Mouse (Mus musculus) neural tube, embryonic 12.5 days (tissue): ENCODE results near the gene Wnt7b. TPM values are rescaled to one million over a fixed set of nuclear protein-coding genes. Genes with fewer than 3 reads are reported as not detected.

Source experiments
- ATAC-seq: fragments of 200-750 bp; cut with Nextera tagmentation; 2 replicates; pipeline ENCODE4 v1.8.0; 2017; ENCODE audit warnings: low read depth, mild to moderate bottlenecking, moderate TSS enrichment, moderate library complexity; ENCODE audit not compliant: low FRiP score
- H3K27ac ChIP-seq: fragments of 300-500 bp; sonication (generic); 2 replicates; pipeline ENCODE4 v1.5.1; 2016
- H3K27me3 ChIP-seq: fragments of 300-500 bp; sonication (generic); replicated peaks from 2 replicates; pipeline ENCODE4 v1.6.1; 2016; ENCODE audit warnings: mild to moderate bottlenecking
- H3K36me3 ChIP-seq: fragments of 300-500 bp; sonication (generic); 2 replicates; pipeline ENCODE4 v1.6.1; 2016; ENCODE audit warnings: mild to moderate bottlenecking
- H3K4me1 ChIP-seq: fragments of 300-500 bp; sonication (generic); 2 replicates; pipeline ENCODE4 v1.6.1; 2016
- H3K4me2 ChIP-seq: fragments of 300-500 bp; sonication (generic); replicated peaks from 2 replicates; pipeline ENCODE4 v1.6.1; 2016; ENCODE audit warnings: mild to moderate bottlenecking
- H3K4me3 ChIP-seq: fragments of 300-500 bp; sonication (generic); 2 replicates; pipeline ENCODE4 v1.5.1; 2016
- H3K9ac ChIP-seq: fragments of 300-500 bp; sonication (generic); 2 replicates; pipeline ENCODE4 v1.6.1; 2016; ENCODE audit warnings: mild to moderate bottlenecking
- H3K9me3 ChIP-seq: fragments of 300-500 bp; sonication (generic); 2 replicates; pipeline ENCODE4 v1.6.1; 2016; ENCODE audit warnings: mild to moderate bottlenecking
- WGBS: fragments of 180-500 bp; shearing (Covaris S2); methylation state at CpG from one replicate; pipeline ENCODE4 v1.1.7; 2016; 5-methylcytosine and 5-hydroxymethylcytosine counted together
- polyA plus RNA-seq: library from polyadenylated mRNA; unstranded; fragments of >200 nt; fragmentation: Nextera tagmentation; extraction: Ambion mirVana; gene quantifications from 2 replicates; pipeline ENCODE4 v1.2.1, GENCODE M21; 2016

The Wnt7b gene
- 90.3 and 99.7 TPM in 2 replicates for polyA plus RNA-seq

- Histone ChIP-seq H3K4me1 (peaks cover 39% of the 10 kb centered on the region), H3K27ac (peak within 1 kb of the TSS; percentile 50; the same call in 1 of the 2 replicates), H3K4me2 (peak within 1 kb of the TSS; percentile 98), H3K9ac (peak within 1 kb of the TSS; percentile 92), H3K4me3 (peak within 1 kb of the TSS; percentile 74), H3K9me3 (no peaks in the 10 kb centered on the region), H3K27me3 (peaks cover 66% of the 10 kb centered on the region), H3K36me3 (no peaks in the 10 kb centered on the region)
- 3% methylated on average over 19 of the region's 19 CpGs for WGBS
- ATAC-seq, result 0 out of 2 replicates have a peak, but pooled peaks have one; percentile 13
These were observed at the start of gene Wnt7b for GRCm38 (mm10) chr15:85582356-85582910. Wnt7b (minus strand) TSS chr15:85582473.

DNA sequence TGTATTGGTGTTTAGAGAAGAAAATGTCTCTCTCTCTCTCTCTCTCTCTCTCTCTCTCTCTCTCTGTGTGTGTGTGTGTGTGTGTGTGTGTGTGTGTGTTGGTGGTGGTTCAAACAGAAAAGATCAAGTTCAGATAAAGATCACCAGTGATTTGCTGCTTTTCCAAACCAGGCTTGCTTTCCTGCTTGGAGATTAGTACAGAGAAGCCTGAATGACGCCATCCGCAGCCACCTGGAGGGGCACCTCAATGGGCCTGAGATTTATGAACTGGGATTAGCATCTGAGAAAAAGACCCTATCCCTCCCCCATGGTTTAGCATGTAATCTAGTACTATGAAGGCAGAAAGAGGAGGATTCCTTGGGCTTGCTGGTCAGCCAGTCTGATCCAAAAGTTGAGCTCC lies 49.3 kb upstream of the Wnt7b start:
- no peak overlapping the region for H3K4me3 ChIP-seq
- ATAC-seq, result no peak
- H3K4me1 ChIP-seq, result peaks cover 25% of the 10 kb centered on the region
- WGBS, result 24% methylated on average over 2 of the region's 2 CpGs
- no peak overlapping the region for H3K9ac ChIP-seq
- no peak overlapping the region for H3K4me2 ChIP-seq
- H3K9me3 ChIP-seq, result no peaks in the 10 kb centered on the region
- no peaks in the 10 kb centered on the region for H3K27me3 ChIP-seq
- no peak overlapping the region; the same call in 1 of the 2 replicates for H3K27ac ChIP-seq
- no peaks in the 10 kb centered on the region for H3K36me3 ChIP-seq

GRCm38 (mm10) chr15:85629924-85630545 lies 47.8 kb upstream of the Wnt7b start:
- ATAC-seq, result no peak
- no peak overlapping the region for H3K9ac ChIP-seq
- no peaks in the 10 kb centered on the region for H3K36me3 ChIP-seq
- H3K4me1 ChIP-seq, result peaks cover 38% of the 10 kb centered on the region
- no peak overlapping the region for H3K4me2 ChIP-seq
- H3K9me3 ChIP-seq, result no peaks in the 10 kb centered on the region
- peaks cover 5% of the 10 kb centered on the region; the same call in 1 of the 2 replicates for H3K27me3 ChIP-seq
- no peak overlapping the region for H3K27ac ChIP-seq
- whole genome bisulfite sequencing, result 75% methylated on average over 7 of the region's 7 CpGs
- no peak overlapping the region for H3K4me3 ChIP-seq

GRCm38 (mm10) chr15:85625666-85626279 lies 43.5 kb upstream of the Wnt7b start:
- peak; percentile 86 for ATAC-seq
- Histone ChIP-seq H3K27me3 (peaks cover 22% of the 10 kb centered on the region), H3K27ac (peak overlapping the region; percentile 72), H3K9ac (peak overlapping the region; percentile 68), H3K4me2 (peak overlapping the region; percentile 71), H3K4me1 (peaks cover 29% of the 10 kb centered on the region), H3K9me3 (0 out of 2 replicates have a peak, but pooled peaks cover 7% of the 10 kb centered on the region), H3K4me3 (peak overlapping the region; percentile 42), H3K36me3 (no peaks in the 10 kb centered on the region)
- WGBS, result under 1% methylated on average over 68 of the region's 68 CpGs

DNA sequence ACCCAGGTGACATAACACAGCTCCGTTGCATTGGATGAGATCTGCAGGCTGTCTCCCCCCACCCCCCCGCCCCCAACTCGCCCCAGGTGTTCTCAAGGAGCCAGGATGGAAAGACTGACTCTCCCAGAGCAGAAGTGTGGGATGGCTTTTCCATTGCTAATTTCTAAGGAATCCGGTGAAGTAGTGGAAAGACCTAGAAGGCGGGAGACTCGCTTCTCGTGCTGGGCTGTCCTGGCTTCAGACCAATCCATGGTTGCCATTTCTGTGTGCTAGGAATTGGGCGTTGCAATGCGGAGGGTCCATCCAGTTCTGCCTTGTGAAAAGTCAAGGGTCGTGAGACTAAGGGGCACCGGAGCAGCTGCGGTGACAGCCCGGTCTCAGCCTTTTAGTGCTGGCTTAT lies 39.9 kb upstream of the Wnt7b start:
- H3K4me2 ChIP-seq, result no peak overlapping the region

GRCm38 (mm10) chr15:85615537-85616100 lies 33.3 kb upstream of the Wnt7b start:
- Histone ChIP-seq H3K27ac (no peak overlapping the region), H3K4me3 (no peak overlapping the region), H3K9ac (no peak overlapping the region), H3K9me3 (no peaks in the 10 kb centered on the region), H3K4me2 (no peak overlapping the region), H3K4me1 (peaks cover 38% of the 10 kb centered on the region), H3K27me3 (peaks cover 20% of the 10 kb centered on the region), H3K36me3 (no peaks in the 10 kb centered on the region)
- WGBS, result 37% methylated on average over 21 of the region's 21 CpGs
- no peak for ATAC-seq

More for the DNA sequence above, 39.9 kb upstream of the Wnt7b start:
- ATAC-seq, result no peak
- 79% methylated on average over 13 of the region's 13 CpGs for WGBS
- peaks cover 20% of the 10 kb centered on the region for H3K4me1 ChIP-seq
- H3K27me3 ChIP-seq, result peaks cover 26% of the 10 kb centered on the region
- 0 out of 2 replicates have a peak, but pooled peaks cover 7% of the 10 kb centered on the region for H3K9me3 ChIP-seq
- no peak overlapping the region for H3K4me3 ChIP-seq
- H3K36me3 ChIP-seq, result no peaks in the 10 kb centered on the region
- H3K27ac ChIP-seq, result no peak overlapping the region
- no peak overlapping the region for H3K9ac ChIP-seq

DNA sequence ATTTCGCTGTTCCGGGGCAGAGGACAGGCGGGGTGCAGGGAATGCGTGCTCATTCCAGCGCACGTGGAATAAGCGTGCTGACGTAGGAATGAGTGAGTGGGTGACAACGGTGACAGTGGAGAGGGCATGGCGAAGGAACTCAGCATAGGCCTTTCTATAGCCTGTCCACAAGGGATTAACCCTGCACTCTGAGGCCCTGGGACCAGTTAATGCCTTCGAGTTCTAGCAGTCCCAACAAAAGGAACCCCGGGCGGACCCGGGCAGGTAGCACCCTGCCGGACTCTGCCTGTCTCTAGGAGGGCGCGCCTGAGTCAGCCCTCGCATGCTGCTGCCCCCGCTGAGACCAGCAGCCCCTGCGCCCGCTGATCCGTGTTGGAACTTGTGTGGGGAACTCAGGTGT lies 32.8 kb upstream of the Wnt7b start:
- H3K4me1 ChIP-seq, result peaks cover 41% of the 10 kb centered on the region
- no peaks in the 10 kb centered on the region for H3K9me3 ChIP-seq
- H3K4me3 ChIP-seq, result no peak overlapping the region
- no peak overlapping the region for H3K4me2 ChIP-seq
- H3K27ac ChIP-seq, result no peak overlapping the region
- H3K9ac ChIP-seq, result no peak overlapping the region
- no peaks in the 10 kb centered on the region for H3K36me3 ChIP-seq
- H3K27me3 ChIP-seq, result peaks cover 20% of the 10 kb centered on the region
- WGBS, result 48% methylated on average over 22 of the region's 22 CpGs
- ATAC-seq, result no peak

DNA sequence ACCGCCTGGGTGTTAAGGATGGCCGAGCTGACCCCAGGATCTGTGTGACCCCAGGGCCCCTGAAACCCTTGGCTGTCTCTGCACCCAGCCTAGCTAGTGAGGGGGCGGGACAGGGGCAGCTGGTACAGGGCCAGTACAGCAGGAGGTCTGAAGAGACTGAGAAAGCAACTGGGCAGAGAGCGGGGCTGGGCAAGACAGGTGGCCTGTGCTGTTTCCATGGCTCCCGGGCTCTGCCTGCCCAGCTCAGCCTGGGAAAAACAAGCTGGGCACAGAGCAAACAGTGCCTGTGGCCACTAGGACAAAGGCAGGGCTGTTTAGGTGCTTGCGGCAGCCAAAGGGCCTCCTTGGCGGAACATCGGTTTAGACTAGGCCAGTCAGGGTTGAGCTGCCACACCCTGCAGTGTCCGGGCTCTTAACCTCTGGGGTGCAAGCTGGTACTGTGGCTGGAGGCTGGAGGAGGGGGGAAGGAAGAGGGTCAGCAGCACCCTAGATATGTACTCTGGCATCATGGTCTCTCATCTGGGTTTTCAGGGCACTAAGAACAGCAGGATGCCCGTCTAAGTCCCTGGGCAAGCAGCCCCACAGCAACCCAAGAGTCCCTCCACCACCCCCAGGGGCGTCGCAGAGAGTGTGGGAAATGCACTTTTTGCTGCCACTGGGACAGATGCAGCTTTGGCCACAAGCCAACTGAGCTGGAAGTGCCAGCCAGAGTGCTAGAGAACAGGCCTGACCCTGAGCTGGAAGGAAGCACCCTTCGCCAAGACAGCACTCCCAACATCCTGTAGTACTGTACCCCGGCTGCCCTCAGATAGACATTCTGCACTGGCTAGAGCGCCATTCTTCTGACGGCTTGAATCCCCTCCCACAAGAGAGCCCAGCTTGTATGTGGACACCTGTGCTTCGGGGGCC lies 31.3 kb upstream of the Wnt7b start:
- no peak overlapping the region for H3K4me3 ChIP-seq
- peaks cover 20% of the 10 kb centered on the region for H3K27me3 ChIP-seq
- peak; percentile 86 for ATAC-seq
- 59% methylated on average over 17 of the region's 17 CpGs for WGBS
- no peaks in the 10 kb centered on the region for H3K36me3 ChIP-seq
- peak overlapping the region; percentile 13; the same call in 1 of the 2 replicates for H3K9ac ChIP-seq
- peak overlapping the region; percentile 12; the same call in 1 of the 2 replicates for H3K4me2 ChIP-seq
- H3K9me3 ChIP-seq, result no peaks in the 10 kb centered on the region
- peak overlapping the region; percentile 89 for H3K27ac ChIP-seq
- H3K4me1 ChIP-seq, result peaks cover 41% of the 10 kb centered on the region

DNA sequence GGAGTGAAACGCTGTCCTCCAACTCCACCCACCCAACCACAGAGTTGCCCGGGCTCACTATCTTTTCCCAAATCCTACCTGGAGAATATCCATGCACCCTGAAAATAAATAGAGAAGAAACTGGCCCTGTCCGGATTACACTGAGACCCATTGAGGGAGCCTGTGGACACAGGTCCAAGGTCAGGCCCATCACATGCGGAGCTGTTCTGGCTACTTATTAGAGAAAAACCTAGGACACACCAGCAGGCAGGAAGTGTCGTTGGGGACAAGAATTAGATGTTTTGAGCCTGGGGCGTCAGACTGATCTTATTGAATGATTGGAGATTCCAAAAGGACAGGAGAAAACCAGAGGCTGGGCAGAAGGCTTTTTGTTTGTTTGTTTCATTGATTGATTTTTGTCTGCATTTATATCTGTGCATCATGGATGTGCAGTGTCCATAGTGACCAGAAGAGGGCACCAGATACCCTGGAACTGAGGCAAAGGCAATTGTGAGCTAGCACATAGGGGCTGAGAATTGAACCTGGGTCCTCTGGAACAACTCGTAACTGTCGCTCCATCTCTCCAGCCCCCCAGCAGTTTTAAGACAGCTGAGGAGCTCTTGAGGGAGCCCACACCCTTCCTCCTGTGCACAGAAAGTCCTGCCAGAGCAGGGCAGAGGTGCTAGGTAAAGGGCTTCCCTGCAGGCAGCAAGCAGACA lies 30.5 kb upstream of the Wnt7b start:
- 73% methylated on average over 8 of the region's 8 CpGs for WGBS
- Histone ChIP-seq H3K36me3 (no peaks in the 10 kb centered on the region), H3K9ac (no peak overlapping the region), H3K27me3 (peaks cover 17% of the 10 kb centered on the region), H3K4me3 (no peak overlapping the region), H3K9me3 (no peaks in the 10 kb centered on the region), H3K27ac (peak overlapping the region; percentile 89), H3K4me1 (peaks cover 41% of the 10 kb centered on the region), H3K4me2 (0 out of 2 replicates have a peak overlapping the region, but pooled peaks have one; percentile 12)
- 0 out of 2 replicates have a peak, but pooled peaks have one; percentile 1 for ATAC-seq

- H3K9me3 ChIP-seq, result no peaks in the 10 kb centered on the region
- no peak overlapping the region for H3K4me3 ChIP-seq
- ATAC-seq, result no peak
- peaks cover 14% of the 10 kb centered on the region for H3K27me3 ChIP-seq
- no peaks in the 10 kb centered on the region for H3K36me3 ChIP-seq
- H3K9ac ChIP-seq, result peak overlapping the region; percentile 36; the same call in 1 of the 2 replicates
- H3K27ac ChIP-seq, result no peak overlapping the region
- WGBS, result 80% methylated on average over 16 of the region's 16 CpGs
- H3K4me1 ChIP-seq, result peaks cover 41% of the 10 kb centered on the region
- no peak overlapping the region for H3K4me2 ChIP-seq
These were observed 29.6 kb upstream of the Wnt7b start for GRCm38 (mm10) chr15:85611701-85612520.
